Mouse (Mus musculus): Measurements from ENCODE around the gene Aoc1. TPM values are rescaled to one million over a fixed set of nuclear protein-coding genes. Genes with fewer than 3 reads are reported as not detected.
"Not testable (repeated sequence)": the region's sequence is repeated elsewhere in the genome, so short reads cannot be mapped to it uniquely, and the experiment has no call there.

Gene Aoc1
- total RNA-seq, 2 experiments from 2014 or later: not detected

DNA sequence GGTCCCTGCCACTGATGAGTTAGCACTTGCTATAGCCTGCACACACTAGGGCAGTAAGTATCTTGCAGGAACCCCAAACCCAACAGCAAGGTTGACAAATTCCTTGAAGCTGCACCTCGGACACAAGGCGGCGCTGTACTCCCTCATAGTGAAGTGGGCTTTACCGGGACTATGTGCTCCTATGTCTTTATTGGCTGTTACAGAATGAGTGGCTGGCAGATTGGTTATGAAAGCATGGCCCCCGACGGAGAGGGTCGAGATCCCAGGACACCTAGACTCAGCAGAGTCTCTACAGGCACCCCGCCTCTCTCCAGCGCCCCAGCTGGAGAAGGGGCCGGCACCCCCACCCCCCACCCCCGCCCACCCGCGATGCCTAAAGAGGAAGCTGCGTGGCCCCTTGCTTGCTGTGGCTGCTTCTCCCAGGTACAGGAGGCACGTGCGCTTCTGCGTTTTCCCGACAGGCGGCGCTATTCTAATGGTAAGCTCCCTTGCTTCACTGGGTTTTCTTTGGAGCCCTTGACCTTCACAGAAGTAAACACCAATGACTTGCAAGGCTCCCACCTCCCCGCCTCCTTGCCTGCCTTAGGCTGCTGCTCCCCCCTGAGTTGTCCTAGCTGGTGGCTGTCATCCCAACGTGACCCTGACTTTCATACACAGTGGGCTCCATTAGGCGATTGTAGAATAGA, 12.4 kb upstream of the Aoc1 start:
- peak; percentile 65 for ATAC-seq (ENCODE audit: poor library complexity, severe bottlenecking)

DNA sequence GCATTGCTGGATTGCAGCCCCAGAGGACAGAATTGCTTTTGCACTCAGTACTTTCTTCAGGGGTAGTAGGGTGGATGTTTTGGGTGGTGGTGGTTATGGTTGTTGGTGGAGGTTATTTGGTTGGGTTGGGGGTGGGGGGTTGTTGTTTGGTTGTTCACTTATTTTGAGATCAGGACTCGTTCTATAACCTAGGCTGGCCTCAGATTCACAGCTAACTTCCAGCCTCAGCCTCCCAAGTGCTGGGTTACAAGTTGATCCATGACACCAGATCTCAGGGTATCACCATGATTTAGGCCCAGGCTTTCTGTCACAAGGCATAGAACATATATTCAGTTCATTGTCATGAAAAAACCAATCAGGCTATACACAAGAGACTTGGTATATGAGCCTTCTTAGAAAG, 11.8 kb upstream of the Aoc1 start:
- no peak for ATAC-seq (ENCODE audit: poor library complexity, severe bottlenecking)

DNA sequence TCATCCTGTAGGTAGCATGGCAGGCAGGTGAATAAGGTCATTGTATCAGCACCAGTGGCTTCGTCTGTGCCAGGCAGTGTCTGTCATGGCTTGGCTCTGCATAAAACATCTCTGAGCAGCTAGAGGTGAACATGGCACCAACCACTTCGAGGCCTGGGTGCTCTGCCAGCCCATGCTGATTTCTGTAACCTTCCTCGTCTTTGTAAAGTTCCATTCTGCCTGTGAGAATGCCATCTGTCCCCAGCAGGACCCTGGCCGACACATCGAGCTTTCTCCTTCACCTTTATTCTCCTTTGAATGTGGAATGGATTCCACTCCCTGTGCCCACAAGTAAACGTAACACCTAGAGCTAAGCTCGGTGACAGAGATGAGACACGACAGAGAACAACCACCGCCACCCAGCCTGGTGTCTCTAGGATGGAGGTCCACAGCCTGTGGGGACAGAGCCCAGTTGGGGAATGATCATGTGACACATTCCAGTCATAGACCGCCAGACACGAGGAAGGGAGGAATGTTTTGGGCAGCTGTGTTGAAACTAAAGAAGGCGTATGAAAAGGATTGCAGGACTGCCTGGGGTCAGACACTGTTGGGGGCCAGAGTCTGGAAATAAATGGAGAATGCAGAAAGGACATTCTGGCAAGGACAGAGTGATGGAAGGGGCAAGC, 10.9 kb upstream of the Aoc1 start:
- no peak for ATAC-seq (ENCODE audit: poor library complexity, severe bottlenecking)

DNA sequence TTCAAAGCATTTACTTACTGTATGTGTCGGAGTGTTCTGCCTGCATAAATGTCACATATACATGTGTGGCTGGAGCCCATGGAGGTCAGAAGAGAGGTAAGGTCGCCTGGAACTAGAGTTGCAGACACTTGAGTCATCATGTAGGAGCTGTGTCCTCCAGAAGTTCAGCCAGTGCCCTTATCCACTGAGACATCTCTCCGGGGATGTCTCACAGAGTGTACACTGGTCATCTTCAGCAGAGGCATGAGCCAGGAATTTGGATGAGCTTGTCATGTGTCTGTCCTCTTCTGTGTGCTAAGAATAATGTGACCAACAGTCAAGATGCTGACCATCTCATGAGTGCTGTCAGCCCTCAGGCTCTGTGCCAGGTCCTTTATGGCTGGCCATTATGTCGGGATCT, 9.9 kb upstream of the Aoc1 start:
- ATAC-seq (ENCODE audit: poor library complexity, severe bottlenecking): no peak

DNA sequence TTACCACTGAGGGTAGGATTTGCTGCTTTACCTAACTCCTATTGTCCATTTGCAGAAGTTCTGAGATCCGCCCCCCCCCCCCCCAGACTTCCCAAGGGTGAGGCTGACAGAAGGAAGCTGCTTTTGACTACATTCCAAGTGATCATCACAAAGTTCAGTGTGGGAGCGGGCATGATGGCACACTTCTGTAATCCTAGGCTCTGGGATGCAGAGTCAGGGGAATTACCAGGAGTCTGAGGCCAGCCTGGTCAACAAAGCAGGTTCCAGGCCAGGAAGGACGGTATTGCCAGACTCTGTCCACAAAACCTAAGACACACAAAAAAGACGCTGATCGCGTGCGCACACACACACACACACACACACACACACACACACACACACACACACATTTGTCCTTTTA, 9.2 kb upstream of the Aoc1 start:
- no peak for ATAC-seq (ENCODE audit: poor library complexity, severe bottlenecking)

DNA sequence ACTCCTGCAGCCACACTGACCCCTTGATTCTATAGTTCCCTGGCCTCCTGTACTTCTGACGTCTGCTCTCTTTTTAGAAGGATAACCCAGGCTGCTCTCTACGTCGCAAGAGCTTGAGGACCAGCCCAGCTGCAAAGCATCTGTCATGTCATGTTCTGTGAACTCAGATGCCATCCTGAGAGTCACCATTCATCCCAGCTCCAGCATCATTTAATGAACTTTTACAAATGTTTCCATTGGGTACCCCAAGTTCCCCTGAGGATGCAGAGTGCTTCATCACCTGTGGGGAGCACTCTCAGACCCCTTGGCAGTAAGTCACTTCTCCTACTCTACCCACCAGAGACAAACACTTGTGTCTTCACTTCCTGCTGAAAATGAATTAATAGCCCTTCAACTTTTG, 8.5 kb upstream of the Aoc1 start:
- ATAC-seq (ENCODE audit: poor library complexity, severe bottlenecking): no peak

DNA sequence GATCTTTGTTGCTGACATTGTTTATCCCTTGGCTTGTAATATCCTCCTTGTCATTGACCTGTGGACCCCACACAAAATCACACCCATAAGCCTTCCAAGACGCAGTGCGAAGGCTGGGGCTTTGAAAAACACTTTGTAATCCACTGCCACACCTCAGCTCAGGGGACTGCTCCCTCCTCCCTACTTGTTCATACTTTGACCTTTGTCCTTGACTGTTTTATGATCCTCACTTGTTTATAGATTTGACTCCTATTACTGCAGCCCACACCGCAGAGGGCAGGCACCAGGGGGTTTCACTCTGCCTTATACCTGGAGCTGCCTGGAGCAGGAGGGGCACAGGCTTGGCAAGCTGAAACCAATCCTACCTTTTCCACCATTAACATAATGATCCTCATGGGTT, 8.0 kb upstream of the Aoc1 start:
- no peak for ATAC-seq (ENCODE audit: poor library complexity, severe bottlenecking)

DNA sequence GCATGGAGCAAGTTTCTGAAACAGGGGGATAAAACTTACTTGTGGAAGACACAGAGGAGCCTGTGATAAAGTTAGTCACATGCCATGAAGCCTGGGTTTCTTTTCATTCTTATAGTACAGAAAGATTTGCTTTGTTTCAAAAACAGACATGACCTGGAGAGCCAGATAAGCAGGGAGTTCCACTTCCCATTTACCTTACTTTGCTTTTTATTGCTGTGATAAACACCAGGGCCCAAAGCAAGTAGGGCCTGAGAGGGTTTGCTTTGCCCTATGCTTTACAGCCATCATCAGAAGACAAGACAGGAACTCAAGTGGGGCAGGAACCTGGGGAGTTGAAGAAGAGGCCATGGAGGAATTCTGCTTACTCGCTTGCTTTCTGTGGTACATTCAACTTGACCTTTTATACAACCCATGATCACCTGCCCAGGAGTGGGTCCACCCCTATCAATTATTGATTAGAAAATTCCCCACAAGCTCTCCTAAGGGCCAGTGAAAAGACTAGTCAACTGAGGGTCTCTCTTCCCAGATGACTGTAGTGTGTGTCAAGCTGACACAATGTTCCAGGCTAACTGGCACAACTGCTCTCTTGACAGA, 7.4 kb upstream of the Aoc1 start:
- no peak for ATAC-seq (ENCODE audit: poor library complexity, severe bottlenecking)

DNA sequence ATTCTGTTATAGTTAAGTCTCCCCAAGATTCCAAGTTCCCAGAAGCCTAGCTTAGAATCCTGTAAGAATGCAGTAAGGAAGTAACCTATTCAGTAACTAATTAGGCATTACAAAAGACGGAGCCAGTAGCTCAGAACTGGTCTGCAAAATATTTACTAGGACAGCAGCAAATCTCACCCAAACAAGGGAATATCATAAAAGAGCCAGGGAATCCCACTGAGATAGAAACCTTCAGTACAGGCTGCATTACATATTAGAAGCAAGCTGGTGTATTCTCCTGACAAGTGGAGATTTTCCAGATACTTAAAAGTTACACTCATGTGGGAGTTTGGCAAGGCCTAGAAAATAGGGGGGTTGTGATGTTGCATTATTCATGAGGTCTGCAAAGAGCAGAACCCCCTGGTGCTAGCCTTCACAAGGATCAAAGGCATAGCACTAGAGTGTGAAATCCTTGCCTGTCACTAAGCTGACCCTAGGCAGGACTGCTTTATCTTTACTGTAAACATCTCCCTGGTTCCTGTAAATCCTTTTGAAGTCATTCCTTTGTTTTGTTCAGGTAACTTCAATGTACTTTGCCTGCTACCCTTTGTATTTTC, 6.2 kb upstream of the Aoc1 start:
- ATAC-seq (ENCODE audit: poor library complexity, severe bottlenecking): not testable (repeated sequence)

DNA sequence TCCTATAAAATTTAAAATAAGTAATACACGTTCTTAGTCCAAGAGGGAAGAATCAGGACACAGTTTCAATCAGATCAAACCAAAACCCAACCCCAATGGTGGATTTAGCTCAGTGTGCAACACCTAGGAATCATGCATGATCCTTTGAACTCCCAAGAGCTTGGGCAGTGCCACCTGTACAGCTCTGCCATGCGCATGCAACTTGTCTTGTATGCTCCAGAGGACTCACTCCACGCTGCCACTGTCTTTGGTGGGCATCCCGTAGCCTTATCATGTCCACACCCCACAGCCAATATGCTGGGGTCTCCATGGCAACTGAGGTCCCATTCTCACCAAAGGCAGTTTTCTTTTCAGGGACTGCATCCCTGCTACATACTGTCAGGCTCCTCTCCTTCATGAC, 5.5 kb upstream of the Aoc1 start:
- ATAC-seq (ENCODE audit: poor library complexity, severe bottlenecking): no peak

DNA sequence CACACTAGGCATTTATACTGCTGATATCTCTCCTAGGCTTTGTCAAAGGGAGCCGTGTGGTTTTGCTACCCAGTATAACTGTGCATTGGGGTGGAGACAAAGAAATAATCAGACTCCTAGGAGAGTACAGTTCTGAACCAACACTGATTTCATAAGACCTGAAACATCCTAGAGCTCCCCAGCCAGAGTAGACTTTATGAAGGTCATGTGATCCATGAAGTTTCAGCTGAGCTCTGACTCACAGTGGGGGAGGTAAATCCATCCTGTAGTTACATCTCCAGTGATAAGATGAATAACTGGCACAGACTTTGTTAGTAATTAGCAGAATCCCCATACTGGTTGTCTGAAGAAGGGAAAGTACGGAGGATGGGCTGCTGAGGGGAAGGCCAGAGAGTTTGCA, 2.9 kb upstream of the Aoc1 start:
- ATAC-seq (ENCODE audit: poor library complexity, severe bottlenecking): no peak

DNA sequence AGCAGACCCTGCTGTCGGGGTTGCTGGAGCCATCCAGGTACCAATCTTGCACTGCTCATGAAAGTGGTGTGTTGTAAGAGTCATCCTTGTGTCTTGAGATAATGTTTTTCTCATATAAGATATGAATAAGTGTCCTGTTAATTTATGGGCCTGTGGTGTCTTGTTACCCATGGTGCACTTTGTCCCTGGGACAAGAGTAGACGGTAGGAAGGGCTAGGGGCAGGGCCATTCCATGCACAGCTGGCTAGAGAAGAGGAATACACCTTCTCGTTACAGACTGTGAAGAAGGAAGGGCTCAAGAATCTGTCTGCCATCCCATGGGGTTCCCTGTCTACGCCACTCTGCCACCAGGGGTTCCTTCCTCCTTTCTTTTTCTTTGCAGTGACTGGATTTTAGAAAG, 1.9 kb downstream of the Aoc1 start:
- ATAC-seq (ENCODE audit: poor library complexity, severe bottlenecking): no peak

DNA sequence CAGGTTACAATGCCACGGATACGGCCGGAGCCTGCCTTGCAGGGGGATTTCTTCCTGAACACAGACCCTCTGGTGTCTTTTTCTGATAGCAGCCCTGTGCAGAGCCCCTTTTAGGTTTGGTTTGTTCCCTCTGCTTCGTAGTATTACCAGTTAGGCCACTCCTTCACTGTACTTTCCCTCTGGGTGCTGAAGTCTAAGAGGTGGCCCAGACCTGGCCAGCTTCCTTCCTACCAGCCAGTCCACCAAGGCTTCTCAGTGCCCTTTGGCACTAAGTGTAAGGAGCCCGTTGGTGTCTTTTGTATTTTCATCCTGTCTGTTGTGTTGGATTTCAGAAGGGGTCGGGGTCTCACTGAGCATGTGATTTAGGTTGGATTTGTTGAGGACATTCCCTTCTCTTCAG, 2.8 kb downstream of the Aoc1 start:
- ATAC-seq (ENCODE audit: poor library complexity, severe bottlenecking): no peak

DNA sequence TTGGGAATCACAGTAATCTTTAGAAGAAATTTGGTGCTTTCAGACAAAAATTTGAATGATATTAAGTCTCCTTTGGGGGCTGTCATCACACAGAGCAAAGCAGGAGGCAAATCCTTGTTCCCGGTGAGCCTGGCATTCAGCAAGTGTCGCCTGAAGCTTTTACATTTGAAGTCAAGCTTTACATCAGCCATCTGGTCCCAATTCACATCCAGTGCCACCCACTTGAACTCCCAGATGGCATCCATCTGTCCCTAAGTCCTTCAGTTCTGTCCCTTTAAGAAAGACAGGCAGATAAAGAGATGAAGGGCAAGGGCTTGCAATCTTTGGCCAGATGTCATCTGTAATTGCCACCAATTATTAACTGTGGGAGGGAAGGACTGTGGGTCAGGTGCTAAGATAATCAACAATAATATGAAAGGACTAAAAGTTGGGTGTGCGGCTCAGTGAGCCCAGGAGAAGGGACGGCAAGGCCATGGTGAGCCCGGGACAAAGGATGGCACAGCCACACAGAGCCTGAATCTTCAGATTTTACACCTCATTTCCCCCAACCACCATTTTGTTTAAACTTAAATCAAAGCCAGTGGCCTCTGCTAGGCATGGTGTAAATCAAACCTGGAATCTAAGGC, 3.9 kb downstream of the Aoc1 start:
- no peak for ATAC-seq (ENCODE audit: poor library complexity, severe bottlenecking)

DNA sequence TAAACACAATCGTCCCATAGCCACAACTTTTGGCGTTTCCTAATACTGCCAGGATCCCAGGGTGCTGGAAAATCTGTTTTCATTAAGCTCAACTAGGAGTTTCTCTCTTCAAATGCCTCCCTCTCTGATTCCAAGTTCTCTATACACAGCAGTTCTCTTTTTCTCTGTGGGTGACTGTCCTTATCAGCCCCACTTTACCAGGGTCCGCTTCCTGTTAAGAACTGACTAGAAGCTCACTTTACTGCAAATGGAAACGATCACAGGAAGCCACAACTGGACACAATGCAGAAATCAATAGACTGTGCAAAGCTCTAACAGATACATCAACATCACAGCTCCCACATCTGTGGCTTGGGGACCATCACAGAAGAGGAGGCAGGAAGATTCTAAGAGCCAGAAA, 21.5 kb downstream of the Aoc1 start:
- ATAC-seq (ENCODE audit: poor library complexity, severe bottlenecking): peak; percentile 51; the same call in 1 of the 2 replicates

DNA sequence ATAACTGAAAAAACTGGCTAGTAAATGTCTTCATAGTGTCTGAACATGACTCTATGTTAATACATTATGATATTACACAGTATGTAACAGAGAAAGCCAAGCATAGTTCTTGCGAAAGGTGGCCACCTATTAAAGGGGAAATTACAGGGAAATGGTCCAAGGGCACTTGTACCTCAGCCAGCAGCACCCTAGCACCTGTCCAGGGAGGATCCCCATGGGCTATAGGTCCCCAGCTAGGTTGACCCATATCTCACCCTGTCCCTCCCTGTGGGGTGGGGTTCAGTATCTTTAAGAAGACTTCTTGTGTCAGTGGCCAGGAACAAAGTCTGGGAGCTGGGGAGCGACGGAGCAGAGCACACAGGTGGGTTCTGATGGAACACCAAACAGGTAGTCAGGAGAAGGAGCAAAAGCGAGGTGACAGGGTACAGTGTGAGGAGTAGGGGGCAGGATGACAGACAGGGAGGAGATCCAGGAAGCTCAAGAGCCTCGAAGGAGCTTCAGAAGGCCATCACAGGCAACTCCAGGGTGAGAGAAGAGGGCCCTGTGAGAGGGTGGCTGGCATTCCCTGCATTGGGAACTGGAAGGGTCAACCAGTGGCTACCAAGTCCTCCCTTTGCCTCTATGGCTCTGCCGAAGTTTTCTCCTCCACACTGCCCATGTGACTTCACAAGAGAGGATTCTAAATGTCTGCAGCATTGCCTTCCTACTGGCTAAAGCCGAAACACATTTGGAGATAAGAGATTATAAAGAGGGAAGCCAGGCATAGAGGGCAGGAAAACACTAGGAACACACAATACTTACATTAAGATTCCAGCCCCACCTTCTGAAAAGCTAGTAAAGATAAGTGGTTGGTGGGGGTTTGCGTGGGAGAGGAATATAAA, 22.5 kb downstream of the Aoc1 start:
- ATAC-seq (ENCODE audit: poor library complexity, severe bottlenecking): no peak

DNA sequence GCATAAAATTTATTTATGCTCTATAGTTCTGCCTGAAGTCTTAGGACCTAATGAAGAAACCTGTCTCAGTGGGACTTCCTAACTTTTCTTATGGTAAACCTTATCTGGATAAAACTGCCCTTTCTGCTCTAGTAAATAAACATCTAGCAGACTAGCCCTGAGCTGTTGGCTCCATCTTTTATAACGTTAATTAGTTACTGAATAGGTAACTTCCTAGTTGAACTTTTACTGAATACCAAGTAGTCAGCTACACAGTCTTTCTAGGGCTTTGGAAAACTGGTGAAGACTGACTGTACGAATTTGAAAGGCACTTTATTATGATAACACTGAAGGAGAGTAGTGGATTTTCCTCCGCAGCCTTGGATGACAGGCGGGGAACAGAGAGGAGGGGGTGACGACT, 23.2 kb downstream of the Aoc1 start:
- ATAC-seq (ENCODE audit: poor library complexity, severe bottlenecking): no peak

DNA sequence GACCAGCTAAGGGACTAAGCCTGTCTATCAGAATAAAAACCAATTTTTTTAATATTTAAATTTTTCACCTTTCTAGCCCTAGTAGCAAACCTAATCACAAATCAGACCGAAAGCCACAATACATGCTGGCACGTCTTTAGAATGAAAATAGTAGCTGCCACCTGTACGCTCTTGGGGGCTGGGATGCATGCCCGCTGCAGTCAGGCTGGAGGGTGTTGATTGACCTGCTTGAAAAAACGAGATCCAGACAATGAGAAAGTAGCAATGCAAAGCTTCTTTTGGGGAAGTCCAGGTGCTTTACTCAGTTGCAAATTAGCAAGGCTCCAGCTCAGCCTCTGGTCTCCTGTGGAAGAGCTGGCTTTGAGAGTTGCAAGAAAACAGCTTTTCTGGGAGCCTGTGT, 24.3 kb downstream of the Aoc1 start:
- no peak for ATAC-seq (ENCODE audit: poor library complexity, severe bottlenecking)

DNA sequence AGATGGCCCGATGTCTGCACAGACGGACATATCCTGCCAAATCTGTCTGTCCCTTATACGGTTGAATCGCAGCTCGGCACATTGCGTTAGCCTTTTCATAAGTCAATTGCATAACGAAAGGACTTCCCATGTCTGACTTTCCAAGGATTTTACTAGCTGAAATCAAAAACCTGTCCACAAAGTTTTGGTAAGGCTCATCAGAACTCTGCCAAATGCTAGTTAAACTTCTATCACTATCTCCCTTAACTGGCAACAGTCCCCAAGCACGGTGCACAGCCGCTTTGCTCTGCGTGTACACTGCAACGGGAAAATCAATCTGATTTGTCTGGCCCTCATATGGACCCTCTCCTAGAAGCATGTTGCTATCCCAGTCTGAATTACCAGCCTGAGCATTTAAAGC, 28.6 kb downstream of the Aoc1 start:
- not testable (repeated sequence) for ATAC-seq (ENCODE audit: poor library complexity, severe bottlenecking)

DNA sequence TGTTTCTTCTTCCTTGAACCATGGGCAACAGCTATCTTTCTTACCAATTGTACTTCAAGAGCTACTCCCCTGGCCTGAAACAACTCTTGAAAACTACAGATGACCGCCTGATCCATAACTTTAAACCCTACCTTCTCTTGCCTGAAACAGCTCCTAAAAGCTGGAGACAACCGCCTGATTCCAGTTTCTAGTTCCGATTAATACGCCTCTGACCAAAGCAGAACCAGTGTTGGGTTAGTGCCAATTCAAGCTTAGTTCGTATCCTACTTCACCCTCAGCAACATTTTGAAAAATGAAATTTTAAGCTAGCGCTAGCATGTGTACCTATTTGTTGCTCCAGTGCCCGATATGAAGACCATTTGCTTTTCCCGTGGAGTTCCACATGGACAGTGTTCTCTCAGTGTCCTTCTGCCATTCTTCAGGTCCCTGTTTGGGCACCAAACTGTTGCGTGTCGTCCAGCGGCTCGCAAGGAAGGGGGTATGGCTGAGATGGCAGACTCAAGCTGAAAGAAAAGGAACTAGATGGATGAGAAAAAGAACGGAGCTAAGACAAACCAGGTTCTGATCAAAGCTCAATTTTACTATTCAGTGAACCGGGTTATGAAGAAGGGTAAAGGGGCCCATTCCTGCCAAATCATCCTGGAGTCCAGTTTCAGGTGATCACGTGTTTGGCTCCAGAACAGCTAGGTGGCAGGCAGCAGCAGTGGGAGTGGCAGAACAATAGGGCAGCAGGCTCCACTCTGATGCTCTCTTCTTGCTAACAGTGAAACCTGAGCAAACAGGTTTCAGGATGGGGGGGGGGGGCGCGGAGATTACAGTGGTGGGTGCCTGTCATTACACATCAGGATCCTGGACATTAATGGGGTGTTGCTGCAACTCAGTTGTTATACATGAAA, 30.1 kb downstream of the Aoc1 start:
- ATAC-seq (ENCODE audit: poor library complexity, severe bottlenecking): no peak

Measured in megakaryocyte, adult 5-6 weeks (primary cell).